Mouse (Mus musculus): ENCODE data around the gene Golga2.

- no peak for TF ChIP-seq CTCF (IDR thresholded peaks at IDR 0.05; ENCODE audit: low read depth, low read length)
- TF ChIP-seq POLR2A (IDR thresholded peaks at IDR 0.05; ENCODE audit: insufficient read depth, low read length), result no peak
Observed at GRCm38 (mm10) chr2:32248377-32249361, 38.5 kb upstream of the Golga2 start.

Data from ES-Bruce4 (cell line).